Mouse (Mus musculus) left cerebral cortex, adult 11 months (tissue): ENCODE data around the gene Ssh2.

Source experiments
- DNase-seq: peaks from one replicate; pipeline ENCODE4 v3.0.0; 2022; ENCODE audit warnings: low spot score

The Ssh2 gene

DNA sequence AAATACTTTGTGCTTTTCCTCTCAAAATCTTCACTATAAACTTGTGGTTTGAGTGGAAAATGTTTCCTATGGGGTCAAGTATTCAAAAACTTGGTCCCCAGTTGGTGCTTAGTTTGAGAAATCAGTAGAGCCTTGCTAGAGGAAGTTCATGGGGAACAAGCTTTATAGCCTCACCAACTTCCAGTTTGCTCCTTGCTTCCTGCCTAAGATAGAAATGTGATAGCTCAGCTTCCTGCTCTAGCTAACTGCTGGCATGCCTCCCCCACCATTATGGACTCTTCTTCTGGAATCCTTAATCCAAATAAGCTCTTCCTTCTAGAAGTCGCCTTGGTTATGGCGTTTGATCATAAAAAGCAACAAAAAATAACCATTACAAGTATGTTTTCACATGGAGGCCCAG lies 190.2 kb downstream of the Ssh2 start:
- no peak for DNase-seq

DNA sequence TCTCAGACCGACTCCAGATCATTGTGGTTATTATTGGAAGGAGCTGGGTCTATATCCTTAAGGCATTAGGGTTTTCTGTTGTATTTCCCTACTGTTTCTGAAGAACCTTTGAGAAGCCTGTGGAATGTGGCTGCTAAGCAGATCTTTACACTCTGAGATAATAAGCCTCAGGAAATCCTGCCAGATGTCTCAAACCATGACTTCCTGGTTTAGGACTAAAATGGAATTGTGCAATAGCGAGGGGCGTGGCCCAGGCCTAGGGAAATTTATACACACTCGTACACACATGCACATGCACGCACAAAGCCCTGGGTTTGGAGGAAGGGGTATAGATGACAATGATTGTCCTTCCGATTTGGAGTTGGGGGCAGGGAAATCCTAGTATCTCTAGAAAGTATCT lies 193.8 kb downstream of the Ssh2 start:
- DNase-seq: peak; percentile 13

DNA sequence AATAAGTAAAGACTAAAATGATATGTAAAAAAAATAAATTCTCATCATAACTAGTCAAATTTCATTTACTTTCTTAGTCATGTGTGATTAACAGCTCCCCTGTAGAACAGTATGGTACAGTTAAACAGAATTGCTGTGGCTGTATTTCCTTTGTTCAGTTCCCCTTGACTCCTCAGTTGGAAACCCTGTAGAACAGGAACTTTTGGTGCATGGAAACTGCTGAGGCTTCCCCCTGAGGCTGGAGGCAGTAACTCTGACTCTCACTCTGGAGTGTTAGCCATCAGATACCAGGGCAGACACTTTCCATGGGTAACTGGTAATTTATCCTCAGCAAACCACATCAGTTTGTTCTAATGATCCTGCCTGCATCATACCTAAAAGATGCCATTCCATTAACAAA lies 195.2 kb downstream of the Ssh2 start:
- no peak for DNase-seq

DNA sequence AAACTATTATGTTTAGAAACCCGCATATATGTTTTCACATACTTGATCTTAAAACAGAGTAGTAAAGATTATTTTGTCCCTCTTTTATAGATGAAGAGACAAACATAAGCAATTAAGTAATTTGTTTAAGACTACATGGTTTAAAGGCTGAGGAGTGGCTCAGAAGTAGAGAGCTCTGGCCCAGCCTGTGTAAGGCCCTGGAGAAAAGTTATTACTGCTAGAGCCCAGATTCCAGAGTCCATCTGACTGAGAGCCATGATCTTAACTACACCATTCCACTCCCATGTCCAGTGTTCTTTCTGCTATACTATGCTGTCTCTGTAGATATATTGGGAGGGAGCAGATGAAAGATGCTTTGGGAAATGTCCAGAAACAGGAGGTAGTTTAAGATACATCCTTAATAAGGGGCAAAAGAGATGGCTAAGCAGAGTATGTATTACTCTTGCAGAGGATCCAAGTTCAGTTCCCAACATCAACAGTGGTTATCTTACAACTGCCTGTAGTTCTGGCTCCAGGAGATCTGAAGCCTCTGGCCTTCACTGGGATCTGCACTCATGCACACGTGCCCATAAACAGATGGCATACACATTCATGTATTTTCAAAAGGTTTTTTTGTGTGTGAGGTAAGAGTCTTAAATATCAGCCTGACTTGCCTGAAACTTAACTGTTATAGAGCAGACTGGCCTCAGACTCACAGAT lies 198.2 kb downstream of the Ssh2 start:
- no peak for DNase-seq

DNA sequence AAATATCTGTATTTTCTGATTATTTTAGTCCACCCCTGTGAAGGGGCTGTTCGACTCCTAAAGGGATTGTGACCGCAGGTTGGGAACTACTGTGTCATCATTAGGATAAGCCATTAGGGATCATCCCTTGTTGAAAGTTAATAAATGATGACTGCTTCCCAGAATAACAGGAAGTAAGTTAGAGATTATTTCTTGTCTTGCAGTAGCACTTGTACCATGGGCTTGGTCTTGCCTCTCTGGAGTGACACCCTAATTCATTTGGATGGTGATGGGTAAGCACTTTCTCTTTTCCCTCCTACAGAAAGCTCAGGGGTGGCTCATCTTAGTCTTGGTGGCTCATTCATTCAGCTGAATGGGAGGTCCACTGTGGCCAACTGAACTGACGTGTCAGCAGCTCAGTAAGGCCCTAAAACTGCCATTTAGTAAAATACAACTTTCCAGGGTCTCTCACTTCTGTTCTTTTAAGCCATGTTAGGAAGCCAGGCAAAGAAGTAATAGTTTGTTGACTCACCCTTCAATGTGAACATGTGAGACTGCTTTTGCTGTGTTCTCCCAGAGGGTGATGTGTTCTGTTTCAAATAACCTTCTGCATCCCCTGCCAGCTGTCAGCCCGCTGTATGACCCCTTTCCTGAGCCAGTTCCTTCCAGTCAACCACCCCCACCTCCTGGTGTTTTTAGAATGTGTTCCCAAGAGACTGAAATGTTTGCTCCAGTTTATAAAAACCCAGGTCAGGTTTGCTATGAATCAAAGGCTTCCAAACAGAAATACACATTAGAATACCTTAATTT lies 200.3 kb downstream of the Ssh2 start:
- no peak for DNase-seq

DNA sequence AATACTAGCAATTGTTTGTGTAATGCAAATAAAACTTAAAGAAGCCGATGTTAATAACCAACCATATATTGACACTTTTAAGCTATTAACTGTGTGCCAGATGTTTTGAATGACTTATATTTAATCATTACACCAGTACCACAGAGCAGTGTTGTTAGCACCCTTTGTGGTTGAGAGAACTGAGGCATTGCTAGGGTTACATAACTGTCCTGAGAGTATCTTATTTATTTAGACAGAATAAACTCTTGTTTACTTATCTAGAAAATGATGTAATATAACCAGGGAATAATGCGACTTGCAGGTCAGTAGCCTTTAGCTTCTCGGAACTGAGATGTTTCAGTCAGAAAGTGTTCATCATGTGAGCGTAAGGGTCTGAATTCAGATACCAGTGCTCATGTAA lies 201.9 kb downstream of the Ssh2 start:
- no peak for DNase-seq

DNA sequence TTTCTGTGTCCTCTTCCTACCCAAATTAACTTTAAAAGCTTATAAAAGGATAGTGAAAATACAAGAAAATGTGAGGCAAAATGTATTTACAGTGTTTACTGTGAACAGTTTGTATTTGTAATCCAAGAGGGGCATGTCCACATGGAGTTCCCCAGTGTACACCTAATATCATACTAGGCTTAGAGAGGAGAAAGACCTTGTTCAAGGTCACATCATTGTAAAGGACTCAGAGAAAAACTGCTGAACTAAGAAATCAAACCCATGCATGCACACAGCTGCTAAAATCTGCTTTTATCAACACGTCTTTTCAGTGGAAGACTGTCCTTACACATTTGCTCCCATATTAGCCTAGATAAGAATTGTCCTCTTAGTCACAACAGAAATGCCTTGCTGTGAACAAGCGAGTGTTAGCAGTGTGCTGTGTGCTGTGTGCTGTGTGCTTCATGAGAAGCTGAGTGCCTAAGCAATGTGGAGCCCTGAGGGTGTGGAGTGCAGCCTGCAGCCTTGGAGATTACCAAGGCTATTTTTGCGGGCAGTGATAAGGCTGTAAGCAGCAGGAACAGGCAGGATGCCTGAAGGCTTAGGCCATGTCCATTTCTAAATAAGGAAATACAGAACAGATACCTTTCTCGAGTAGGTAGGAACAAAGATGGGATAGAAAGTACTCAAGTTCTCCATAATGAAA lies 207.2 kb downstream of the Ssh2 start:
- DNase-seq: no peak

DNA sequence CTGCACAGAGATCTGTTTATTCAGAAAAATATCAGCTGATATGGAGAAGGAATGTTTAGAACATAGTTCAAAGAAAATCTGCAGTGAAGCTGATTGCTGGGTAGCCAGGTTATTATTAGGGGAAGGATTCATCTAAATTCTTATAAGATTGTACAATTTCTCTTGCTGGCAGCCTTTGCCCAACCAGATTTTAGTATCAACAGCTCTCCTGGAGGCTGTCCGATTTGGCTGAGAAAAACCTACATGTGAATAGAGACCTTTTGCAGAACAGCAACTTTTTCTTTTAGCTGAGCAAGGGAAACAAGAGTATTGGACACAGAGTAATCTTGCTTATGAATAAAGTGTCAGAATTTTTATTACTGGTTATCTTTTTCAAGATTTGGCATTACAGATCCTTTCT lies 212.4 kb downstream of the Ssh2 start:
- no peak for DNase-seq

DNA sequence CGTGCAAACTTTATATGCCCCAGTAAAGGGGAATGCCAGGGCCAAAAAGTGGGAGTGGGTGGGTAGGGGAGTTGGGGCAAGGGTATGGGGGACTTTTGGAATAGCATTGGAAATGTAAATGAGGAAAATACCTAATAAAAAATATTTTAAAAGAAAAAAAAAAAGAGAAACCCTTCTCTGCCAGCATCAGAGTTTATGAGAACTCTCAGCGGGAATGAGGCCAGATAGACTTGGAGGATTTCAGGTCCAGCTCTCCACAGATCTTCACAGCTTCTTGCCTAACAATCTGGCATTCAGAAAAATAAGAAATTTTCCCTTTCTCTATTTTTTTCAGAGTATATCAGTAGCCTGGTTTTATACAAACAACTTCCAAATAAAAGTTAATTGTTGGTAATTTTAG lies 220.9 kb downstream of the Ssh2 start:
- DNase-seq: no peak

DNA sequence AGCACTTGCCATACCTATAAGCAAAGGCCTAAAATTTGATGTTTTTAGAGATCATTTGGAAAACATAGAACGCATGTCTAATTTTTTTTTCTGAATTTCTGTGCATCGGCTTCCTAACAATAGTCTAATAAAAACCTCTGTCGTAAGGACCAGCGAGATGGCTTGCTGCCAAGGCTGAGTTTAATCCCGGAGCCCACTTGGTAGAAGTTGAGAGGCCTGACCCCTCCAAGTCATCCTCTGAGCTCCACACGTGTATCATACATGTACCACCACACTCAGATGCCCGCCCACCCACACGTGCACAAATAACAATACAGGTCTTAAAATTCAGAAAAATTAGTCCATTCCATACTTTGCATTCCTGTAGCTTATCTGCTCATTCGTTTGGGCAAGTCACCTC lies 224.0 kb downstream of the Ssh2 start:
- DNase-seq: no peak

DNA sequence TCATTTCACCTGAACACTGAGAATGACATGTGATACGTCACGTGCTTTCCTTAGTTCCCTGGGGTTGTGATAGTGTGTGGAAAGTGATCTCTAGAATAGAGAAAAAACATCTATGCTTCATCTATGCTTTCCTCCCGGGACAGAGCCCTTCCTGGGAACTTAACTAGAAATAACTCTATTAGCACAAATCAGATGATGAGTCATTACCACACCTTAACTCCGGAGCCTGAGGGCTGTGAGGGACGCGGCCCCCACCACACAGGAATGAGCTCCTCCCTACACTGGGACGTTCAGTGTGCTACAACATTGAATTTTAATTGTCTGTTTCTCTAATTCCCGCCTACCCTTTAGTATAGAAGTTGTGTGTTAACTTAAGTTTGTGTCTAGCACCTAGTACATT lies 224.9 kb downstream of the Ssh2 start:
- no peak for DNase-seq

DNA sequence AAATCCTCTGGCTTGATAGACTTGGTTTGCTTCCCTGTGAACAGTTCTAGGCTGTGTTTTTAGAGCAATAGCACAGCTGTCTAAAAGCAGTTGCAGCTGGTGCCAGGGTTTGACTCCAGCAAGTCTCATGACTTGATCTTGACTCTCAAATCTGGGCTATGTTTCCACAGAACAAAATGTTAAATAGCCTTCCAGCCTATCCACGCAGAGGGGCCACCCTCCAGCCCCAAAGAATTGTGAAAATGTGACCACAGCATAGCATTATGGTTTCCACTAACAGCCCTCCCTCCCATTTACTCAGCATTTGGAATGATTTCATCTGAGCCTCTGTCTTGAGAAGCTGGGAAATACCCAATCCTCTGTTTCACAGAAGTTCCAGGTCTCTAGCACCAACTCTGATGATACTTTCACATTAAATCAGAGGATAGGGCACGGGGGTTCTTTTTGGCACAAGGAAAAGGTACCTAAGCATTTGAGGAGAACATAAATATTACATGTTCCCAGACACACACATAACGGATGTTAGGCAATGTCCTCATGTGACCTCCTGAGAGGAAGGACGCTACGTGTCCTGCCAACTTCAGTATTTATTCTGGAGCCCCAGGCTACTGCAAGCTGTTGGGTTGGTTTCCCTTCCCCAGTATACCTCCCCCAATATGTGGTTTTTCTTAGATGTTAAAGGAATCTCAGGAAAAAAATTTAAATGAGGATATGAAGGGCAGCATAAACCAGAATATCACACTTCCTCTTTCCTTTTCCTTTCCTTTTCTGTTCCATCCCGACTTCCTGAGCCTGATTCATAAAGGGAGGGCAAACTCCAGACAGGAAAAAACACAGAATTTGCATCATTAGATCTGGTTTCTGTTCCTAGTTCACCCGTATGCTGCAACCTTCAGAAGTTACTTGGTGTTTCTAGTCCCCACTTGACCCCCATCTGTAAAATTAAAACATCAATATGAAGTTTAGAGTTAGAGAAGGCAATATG lies 226.4 kb downstream of the Ssh2 start:
- DNase-seq: no peak

DNA sequence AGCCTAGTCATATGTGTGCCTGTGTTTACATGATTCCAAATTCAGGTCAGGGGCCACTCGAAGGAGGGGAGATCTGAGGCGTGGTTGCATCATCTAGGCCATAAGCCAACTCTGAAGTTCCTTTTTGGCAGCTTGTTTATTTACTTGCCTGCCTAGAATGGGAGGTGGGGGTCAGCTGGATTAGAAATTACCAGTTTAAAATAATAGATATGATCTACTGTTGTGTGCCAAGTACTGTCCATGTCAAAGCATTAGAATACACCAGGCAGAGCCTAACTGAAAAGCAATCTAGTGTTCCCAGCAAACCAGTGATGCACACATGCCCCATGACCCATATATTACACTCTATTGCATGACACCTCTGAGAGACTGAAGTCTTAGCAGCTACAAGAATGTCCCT lies 228.9 kb downstream of the Ssh2 start:
- no peak for DNase-seq

DNA sequence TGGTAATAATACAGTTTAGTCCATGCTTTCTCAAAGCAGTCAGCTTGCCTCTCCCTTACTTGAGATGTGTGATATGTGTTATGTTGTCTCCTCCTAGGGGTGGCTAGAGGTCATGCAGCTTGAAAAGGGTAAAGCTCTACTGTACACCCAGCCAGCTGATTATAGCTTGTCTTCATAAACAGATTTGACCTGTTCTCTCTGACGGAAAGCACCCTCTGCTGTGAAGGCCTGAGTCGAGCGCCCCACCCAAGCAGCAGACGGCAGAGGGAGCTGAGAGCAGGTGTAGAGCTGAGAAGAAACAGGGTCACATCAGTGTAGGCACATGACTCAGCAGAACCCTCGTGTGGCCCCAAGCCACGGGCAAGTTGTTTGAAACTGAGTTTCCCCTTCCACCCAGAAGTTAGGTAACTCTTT lies 230.5 kb downstream of the Ssh2 start:
- no peak for DNase-seq

DNA sequence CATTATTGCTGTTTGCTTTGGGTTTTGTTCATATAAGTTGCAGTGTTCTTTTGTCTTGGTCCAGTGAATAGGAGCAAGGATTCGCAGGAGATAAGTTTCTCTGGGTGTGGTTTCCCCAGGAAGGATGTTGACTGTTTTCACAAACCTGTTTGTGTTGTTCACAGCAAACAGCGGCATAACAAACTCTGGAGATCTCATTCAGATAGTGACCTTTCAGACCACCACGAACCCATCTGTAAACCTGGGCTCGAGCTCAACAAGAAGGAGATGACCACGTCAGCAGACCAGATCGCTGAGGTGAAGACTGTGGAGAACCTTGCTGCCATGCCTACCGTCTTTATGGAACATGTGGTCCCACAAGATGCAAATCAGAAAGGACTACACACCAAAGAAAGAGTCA lies 233.1 kb downstream of the Ssh2 start:
- DNase-seq: no peak

DNA sequence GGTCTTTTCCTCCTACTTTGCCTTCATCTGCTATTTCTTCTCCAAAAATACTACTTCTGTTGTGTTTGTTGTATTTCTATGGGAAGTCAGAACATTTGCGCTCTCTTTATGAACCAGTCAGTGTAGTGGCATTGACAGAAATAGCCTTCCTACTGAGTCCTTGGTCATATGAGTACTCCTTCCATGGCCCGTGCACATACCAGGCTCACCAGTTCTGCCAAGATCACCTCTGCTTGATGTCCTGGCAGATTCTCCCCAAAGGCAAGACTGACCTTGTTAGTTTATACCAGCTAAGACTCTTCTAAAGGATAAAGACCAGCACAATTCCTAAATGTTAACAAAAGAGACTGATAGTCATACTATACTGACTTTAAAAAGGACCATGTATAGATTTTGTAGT lies 235.6 kb downstream of the Ssh2 start:
- DNase-seq: no peak

DNA sequence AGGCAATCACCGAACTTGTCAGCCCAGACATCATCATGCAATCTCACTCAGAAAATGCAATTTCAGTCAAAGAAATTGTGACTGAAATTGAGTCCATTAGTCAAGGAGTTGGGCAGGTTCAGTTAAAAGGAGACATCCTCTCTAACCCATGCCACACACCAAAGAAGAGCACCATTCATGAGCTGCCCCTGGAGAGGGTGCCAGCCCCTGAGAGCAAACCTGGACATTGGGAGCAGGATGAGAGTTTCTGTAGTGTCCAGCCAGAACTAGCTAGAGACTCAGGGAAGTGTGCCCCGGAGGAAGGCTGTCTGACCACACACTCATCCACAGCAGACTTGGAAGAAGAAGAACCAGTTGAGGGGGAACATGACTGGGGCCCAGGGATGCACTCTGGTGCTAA lies 237.3 kb downstream of the Ssh2 start:
- DNase-seq: no peak

DNA sequence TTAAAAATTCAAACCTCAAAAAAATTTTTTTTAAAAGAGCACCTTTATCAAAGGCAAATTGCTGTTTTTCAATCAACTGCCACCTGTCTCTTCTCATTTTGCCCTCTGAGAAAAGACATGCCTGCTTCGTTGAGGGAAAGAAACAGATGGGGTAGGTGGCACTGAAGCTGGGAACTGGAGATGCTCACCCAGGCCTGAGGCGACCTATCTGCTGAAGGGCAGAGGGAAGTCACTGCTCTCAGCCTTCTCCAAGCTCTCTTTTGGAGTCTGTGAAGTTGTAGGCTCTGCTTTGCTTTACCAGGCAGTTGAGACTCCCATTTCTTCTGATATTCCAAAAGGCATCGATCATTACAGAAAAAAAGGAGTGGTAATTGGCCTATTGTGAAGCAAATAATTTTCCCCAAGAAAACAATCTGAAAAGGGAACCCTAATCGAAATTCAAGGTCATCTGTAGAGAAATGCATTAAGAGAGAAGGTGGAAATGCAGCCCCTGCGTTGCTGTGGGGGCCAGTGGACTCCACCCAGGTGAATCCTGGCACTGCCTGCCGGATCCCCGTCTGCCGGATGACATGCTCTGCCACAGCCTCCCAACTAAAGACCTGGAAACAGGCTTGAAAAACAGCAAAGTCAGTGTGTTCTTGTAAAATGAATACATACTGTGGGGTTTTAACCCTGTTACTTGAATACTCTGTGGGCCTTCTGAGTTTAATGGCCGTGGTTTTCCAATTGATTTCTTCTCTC lies 239.9 kb downstream of the Ssh2 start:
- no peak for DNase-seq

DNA sequence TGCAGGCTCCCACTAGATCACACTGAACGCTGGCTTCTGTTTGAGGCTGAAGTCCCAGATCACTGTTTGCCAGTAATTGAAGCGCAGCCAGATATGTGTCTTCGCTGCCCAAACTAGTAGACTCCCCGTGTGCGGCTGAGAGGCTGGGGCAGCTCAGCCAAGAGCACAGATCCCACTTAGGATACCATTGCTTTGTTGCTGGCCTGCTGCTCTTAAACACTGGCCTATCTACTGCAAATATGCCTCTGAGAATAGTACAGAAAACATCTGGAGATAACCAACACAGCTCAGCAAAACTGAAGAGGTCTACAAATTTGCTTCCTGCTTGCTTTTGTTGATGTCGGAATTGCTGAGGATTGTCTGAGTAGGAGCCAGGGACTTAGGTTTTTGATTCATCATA lies 240.8 kb downstream of the Ssh2 start:
- no peak for DNase-seq

DNA sequence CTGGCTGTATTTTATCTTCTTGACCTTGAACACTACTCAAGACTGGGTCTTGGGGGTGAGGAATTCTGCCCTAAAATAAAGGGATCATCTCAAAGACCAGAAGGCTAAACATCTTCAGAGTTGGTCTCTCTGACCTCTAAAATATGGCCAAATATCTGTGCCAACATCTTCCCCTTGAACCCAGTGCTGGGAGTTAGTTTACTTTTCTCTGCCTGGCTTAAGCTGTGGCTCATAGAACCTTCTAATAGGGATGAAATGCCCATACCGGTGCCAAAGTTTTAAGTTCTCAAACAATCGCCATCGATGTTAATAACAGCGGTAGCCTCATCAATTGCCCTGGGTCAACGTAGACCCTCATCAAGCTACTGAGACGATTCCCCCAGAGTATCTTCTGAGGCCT lies 245.8 kb downstream of the Ssh2 start:
- DNase-seq: no peak
